Mouse (Mus musculus): ENCODE data around the gene Tenm2. TPM values are rescaled to one million over a fixed set of nuclear protein-coding genes. Genes with fewer than 3 reads are reported as not detected.
A peak's percentile ranks its signal among the peaks of the same experiment; 100 is the strongest.

The Tenm2 gene
- polyA plus RNA-seq, 1 experiment = 0.01 TPM

GRCm38 (mm10) chr11:36446351-36446750 lies 789.4 kb downstream of the Tenm2 start:
- TF ChIP-seq FLI1 (IDR thresholded peaks at IDR 0.05; ENCODE audit: low read length) = no peak
- no peak for TF ChIP-seq GATA1 (IDR thresholded peaks at IDR 0.05; ENCODE audit: borderline replicate concordance, low read length)
- Histone ChIP-seq H3K9me3 (peaks cover 9% of the 10 kb centered on the region; the same call in 1 of the 2 replicates), H3K4me1 (no peaks in the 10 kb centered on the region), H3K4me3 (replicated peaks) (no peak overlapping the region), H3K36me3 (replicated peaks; ENCODE audit: low read length) (no peaks in the 10 kb centered on the region), H3K27me3 (replicated peaks) (no peaks in the 10 kb centered on the region)

GRCm38 (mm10) chr11:36443821-36444220 lies 791.9 kb downstream of the Tenm2 start:
- Histone ChIP-seq H3K36me3 (replicated peaks; ENCODE audit: low read length) (no peaks in the 10 kb centered on the region), H3K27me3 (replicated peaks) (no peaks in the 10 kb centered on the region), H3K4me3 (replicated peaks) (no peak overlapping the region), H3K4me1 (no peaks in the 10 kb centered on the region), H3K9me3 (peaks cover 9% of the 10 kb centered on the region; the same call in 1 of the 2 replicates)
- no peak for TF ChIP-seq FLI1 (IDR thresholded peaks at IDR 0.05; ENCODE audit: low read length)
- no peak for TF ChIP-seq GATA1 (IDR thresholded peaks at IDR 0.05; ENCODE audit: borderline replicate concordance, low read length)

DNA sequence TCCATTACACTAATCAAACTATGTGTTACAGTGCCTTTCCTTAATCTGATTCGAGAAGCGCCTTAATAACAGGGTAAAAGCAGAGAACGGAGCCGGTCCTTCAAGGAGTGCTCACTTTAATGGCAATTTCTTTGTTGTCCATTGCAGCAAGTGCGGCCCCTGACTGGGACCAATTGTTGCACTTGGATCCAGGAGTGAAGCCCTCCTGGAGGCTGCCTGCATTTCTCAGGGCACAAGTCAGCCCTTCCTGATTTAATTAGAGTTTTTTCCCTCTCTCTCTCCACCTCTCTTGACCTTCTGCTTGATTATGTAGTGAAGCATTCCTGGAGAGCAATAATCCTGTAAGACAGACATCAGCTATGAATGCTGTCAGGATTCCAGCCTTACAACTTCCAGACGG lies 794.0 kb downstream of the Tenm2 start:
- Histone ChIP-seq H3K9me3 (0 out of 2 replicates have a peak, but pooled peaks cover 14% of the 10 kb centered on the region), H3K4me3 (replicated peaks) (no peak overlapping the region), H3K36me3 (replicated peaks; ENCODE audit: low read length) (no peaks in the 10 kb centered on the region)

DNA sequence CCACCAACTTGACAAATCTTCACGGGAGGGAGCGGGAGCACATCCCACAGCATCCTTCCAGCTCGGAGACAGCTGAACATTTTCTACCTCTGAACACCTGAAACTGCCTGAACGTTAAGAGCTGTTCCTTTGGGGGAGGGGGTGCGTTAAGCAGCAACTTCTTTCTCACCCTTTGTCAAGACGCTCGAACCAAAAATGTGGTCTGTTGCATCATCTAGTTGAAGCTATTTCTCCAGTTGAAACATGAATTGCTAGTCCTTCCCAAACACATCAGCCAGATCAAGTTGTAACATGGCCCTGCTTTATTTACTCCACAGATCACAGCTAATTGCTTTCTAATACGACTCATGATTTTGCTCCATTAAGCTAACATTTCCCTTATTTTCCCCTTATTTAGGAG lies 799.5 kb downstream of the Tenm2 start:
- Histone ChIP-seq H3K4me3 (replicated peaks) (no peak overlapping the region), H3K9me3 (peaks cover 26% of the 10 kb centered on the region), H3K27me3 (replicated peaks) (no peaks in the 10 kb centered on the region), H3K4me1 (no peaks in the 10 kb centered on the region), H3K36me3 (replicated peaks; ENCODE audit: low read length) (no peaks in the 10 kb centered on the region)
- TF ChIP-seq FLI1 (IDR thresholded peaks at IDR 0.05; ENCODE audit: low read length) (no peak), GATA1 (IDR thresholded peaks at IDR 0.05; ENCODE audit: borderline replicate concordance, low read length) (no peak)

More for the DNA sequence above, 794.0 kb downstream of the Tenm2 start:
- Histone ChIP-seq H3K4me1 (no peaks in the 10 kb centered on the region), H3K27me3 (replicated peaks) (no peaks in the 10 kb centered on the region)
- TF ChIP-seq FLI1 (IDR thresholded peaks at IDR 0.05; ENCODE audit: low read length) = no peak
- no peak for TF ChIP-seq GATA1 (IDR thresholded peaks at IDR 0.05; ENCODE audit: borderline replicate concordance, low read length)

DNA sequence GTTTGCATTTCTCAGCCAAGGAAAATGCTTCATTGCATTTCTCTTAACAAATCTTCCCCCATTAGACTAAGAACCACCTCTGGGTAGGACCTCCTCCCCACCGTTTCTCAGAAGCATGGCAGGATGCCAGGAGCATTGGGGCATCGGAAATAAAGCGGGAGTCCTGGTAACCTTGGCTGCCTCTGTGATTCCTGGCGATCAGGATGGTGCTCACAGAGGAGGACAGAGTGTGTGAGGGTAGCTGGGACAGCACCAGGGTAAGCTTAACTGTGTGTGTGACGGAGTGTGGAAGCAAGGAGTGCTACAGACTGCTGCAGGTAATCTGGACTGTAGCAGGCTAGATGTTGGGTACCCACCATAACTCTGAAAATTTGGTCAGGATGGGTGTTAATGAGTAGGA lies 806.8 kb downstream of the Tenm2 start:
- TF ChIP-seq GATA1 (IDR thresholded peaks at IDR 0.05; ENCODE audit: borderline replicate concordance, low read length) = no peak
- no peak for TF ChIP-seq FLI1 (IDR thresholded peaks at IDR 0.05; ENCODE audit: low read length)

DNA sequence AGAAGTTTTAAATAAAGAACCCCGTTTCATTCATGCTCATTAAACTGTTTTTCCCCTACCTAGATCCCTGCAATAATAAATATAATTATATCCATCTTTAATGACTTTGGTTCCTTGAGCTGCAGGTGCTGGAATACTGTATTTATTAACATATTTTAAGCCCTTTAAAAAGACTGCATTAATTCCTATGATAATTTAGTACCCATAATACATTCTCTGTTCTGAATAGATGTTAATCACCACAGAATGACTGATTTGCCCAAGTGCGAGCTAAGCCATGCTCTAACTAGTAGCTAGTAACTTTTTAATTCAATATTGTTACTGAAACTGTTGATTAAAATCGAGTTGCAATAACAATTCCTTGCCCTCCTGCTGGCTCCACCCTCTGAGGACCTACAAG lies 810.8 kb downstream of the Tenm2 start:
- TF ChIP-seq FLI1 (IDR thresholded peaks at IDR 0.05; ENCODE audit: low read length) (no peak), GATA1 (IDR thresholded peaks at IDR 0.05; ENCODE audit: borderline replicate concordance, low read length) (no peak)
- Histone ChIP-seq H3K4me1 (no peaks in the 10 kb centered on the region), H3K27me3 (replicated peaks) (no peaks in the 10 kb centered on the region), H3K4me3 (replicated peaks) (no peak overlapping the region), H3K9me3 (peaks cover 16% of the 10 kb centered on the region), H3K36me3 (replicated peaks; ENCODE audit: low read length) (no peaks in the 10 kb centered on the region)

More for the DNA sequence above, 806.8 kb downstream of the Tenm2 start:
- Histone ChIP-seq H3K36me3 (replicated peaks; ENCODE audit: low read length) (no peaks in the 10 kb centered on the region), H3K27me3 (replicated peaks) (no peaks in the 10 kb centered on the region), H3K4me1 (no peaks in the 10 kb centered on the region), H3K9me3 (peaks cover 33% of the 10 kb centered on the region), H3K4me3 (replicated peaks) (peak overlapping the region; percentile 53)

DNA sequence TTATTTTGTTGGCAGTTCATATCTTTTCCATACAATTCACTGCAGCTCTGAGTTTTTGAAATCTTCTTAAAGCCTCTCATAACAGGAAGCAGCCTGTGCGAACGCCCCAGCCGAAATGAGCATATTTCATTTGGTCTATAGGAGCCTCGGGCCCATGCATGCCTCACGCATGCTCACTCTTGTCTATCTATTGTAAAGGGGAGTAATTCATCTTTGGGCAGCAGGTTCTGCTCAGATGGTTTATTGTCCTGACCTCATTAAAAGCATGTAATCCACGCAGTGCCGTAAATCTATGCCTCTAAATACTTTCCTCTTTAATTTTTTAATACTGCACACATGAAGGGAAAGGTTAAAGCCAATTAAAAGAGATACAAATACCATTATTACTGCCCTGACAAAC lies 815.7 kb downstream of the Tenm2 start:
- peaks cover 4% of the 10 kb centered on the region; the same call in 1 of the 2 replicates for H3K9me3 ChIP-seq
- no peak for TF ChIP-seq FLI1 (IDR thresholded peaks at IDR 0.05; ENCODE audit: low read length)
- TF ChIP-seq GATA1 (IDR thresholded peaks at IDR 0.05; ENCODE audit: borderline replicate concordance, low read length) = no peak
- no peak overlapping the region for H3K4me3 ChIP-seq (replicated peaks)
- H3K36me3 ChIP-seq (replicated peaks; ENCODE audit: low read length) = no peaks in the 10 kb centered on the region
- H3K4me1 ChIP-seq = no peaks in the 10 kb centered on the region
- no peaks in the 10 kb centered on the region for H3K27me3 ChIP-seq (replicated peaks)

GRCm38 (mm10) chr11:36415244-36415643 lies 820.5 kb downstream of the Tenm2 start:
- Histone ChIP-seq H3K4me1 (no peaks in the 10 kb centered on the region), H3K36me3 (replicated peaks; ENCODE audit: low read length) (no peaks in the 10 kb centered on the region), H3K4me3 (replicated peaks) (no peak overlapping the region), H3K9me3 (peaks cover 10% of the 10 kb centered on the region), H3K27me3 (replicated peaks) (no peaks in the 10 kb centered on the region)
- TF ChIP-seq GATA1 (IDR thresholded peaks at IDR 0.05; ENCODE audit: borderline replicate concordance, low read length) (no peak), FLI1 (IDR thresholded peaks at IDR 0.05; ENCODE audit: low read length) (no peak)

DNA sequence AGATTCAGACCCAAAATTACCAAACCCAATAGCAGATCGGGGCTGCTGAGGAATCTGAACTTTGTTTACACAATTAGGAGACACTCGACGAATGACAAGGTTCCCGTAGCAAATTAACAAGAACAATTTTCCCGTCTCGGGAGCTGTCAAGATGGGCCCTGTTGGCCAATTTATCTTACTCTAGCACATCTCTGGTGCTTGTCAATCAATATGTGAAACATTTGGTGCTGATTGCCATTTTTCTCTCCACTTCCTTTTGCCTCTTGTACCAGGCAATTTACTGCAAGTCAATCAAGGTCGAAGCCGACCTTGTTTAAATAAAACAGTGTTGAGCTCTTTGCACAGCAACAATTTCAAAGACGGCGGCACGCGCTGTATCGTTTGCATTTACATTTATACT lies 824.9 kb downstream of the Tenm2 start:
- H3K4me3 ChIP-seq (replicated peaks) = no peak overlapping the region
- TF ChIP-seq FLI1 (IDR thresholded peaks at IDR 0.05; ENCODE audit: low read length) (no peak), GATA1 (IDR thresholded peaks at IDR 0.05; ENCODE audit: borderline replicate concordance, low read length) (no peak)
- H3K4me1 ChIP-seq = no peaks in the 10 kb centered on the region
- H3K27me3 ChIP-seq (replicated peaks) = no peaks in the 10 kb centered on the region
- H3K36me3 ChIP-seq (replicated peaks; ENCODE audit: low read length) = no peaks in the 10 kb centered on the region
- H3K9me3 ChIP-seq = peaks cover 23% of the 10 kb centered on the region

DNA sequence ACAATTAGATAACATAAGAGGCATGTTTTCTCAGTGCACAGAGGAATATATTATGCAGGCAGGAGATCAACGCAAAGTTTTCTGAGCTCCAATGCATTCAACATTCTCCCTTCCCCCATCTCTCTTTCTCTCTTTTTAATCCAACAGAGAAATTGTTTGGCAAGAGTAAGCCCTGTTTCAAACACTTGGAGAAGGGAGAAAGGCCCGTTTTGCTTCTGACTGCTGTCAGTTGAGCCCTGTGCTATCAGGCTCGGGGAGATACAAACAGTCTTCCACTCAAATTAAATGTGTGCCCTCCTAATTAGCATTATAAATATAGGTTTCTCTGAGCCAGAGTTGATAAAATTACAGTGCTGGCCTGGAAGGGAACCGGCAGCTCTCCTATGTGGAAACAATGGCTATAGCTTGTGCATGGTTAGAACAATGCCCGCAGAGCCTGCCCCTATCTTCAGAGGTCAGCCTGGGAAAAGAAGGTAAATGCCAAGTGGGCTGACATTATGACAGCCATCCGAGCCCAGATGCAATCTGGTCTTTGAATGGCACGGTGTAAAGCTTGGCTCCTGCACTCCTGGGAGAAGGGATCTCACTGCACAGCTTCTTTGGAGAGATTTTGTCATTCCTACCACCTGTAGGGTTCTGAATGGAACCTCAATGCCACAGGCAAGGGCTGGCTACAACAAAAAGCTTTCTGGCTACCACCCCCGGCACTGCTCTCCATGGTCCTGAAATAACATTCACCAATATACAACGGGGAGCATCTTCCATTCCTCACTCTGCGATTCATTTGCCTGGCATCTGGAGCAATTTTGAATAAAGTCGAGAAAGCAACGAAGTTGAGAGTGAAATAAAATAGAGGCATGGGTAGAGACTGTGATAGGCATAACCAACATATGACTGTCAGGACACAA lies 839.7 kb downstream of the Tenm2 start:
- H3K9me3 ChIP-seq = peaks cover 15% of the 10 kb centered on the region; the same call in 1 of the 2 replicates
- no peaks in the 10 kb centered on the region for H3K4me1 ChIP-seq
- TF ChIP-seq GATA1 (IDR thresholded peaks at IDR 0.05; ENCODE audit: borderline replicate concordance, low read length) (no peak), FLI1 (IDR thresholded peaks at IDR 0.05; ENCODE audit: low read length) (no peak)
- no peaks in the 10 kb centered on the region for H3K27me3 ChIP-seq (replicated peaks)
- H3K36me3 ChIP-seq (replicated peaks; ENCODE audit: low read length) = no peaks in the 10 kb centered on the region
- no peak overlapping the region for H3K4me3 ChIP-seq (replicated peaks)
